Mouse (Mus musculus) forebrain, embryonic 14.5 days (tissue): ENCODE results near the gene Six1. TPM values are rescaled to one million over a fixed set of nuclear protein-coding genes. Genes with fewer than 3 reads are reported as not detected.

ENCODE experiments used
- ATAC-seq: fragments of 200-750 bp; cut with Nextera tagmentation; 2 replicates; pipeline ENCODE4 v1.8.0; 2017; ENCODE audit warnings: mild to moderate bottlenecking, moderate library complexity
- DNase-seq: peaks from one replicate; pipeline ENCODE4 v3.0.0-alpha.2; 2015; ENCODE audit warnings: low spot score
- H3K27ac ChIP-seq: fragments of 300-500 bp; sonication (generic); 2 replicates; pipeline ENCODE4 v1.5.1; 2014; ENCODE audit warnings: low read depth, mild to moderate bottlenecking, control low read depth, low read length, moderate library complexity
- H3K27me3 ChIP-seq: fragments of 300-500 bp; sonication (generic); replicated peaks from 2 replicates; pipeline ENCODE4 v1.6.1; 2014; ENCODE audit warnings: low read length, control low read depth, mixed read lengths; ENCODE audit not compliant: control insufficient read depth, insufficient read depth
- H3K36me3 ChIP-seq: fragments of 300-500 bp; sonication (generic); 2 replicates; pipeline ENCODE4 v1.6.1; 2014; ENCODE audit warnings: low read length, control low read depth; ENCODE audit not compliant: control insufficient read depth, insufficient read depth
- H3K4me1 ChIP-seq: fragments of 300-500 bp; sonication (generic); 2 replicates; pipeline ENCODE4 v1.6.1; 2014; ENCODE audit warnings: antibody characterized with exemption, low read length, control low read depth; ENCODE audit not compliant: control insufficient read depth, insufficient read depth
- H3K4me2 ChIP-seq: fragments of 300-500 bp; sonication (generic); 2 replicates; pipeline ENCODE4 v1.6.1; 2014; ENCODE audit warnings: mild to moderate bottlenecking, control low read depth, low read length
- H3K4me3 ChIP-seq: fragments of 300-500 bp; sonication (generic); 2 replicates; pipeline ENCODE4 v1.5.1; 2014; ENCODE audit warnings: low read depth, low read length, control low read depth
- H3K9ac ChIP-seq: fragments of 300-500 bp; sonication (generic); 2 replicates; pipeline ENCODE4 v1.6.1; 2014; ENCODE audit warnings: mild to moderate bottlenecking, low read length, control low read depth, moderate library complexity
- H3K9me3 ChIP-seq: fragments of 300-500 bp; sonication (generic); replicated peaks from 2 replicates; pipeline ENCODE4 v1.6.1; 2016; ENCODE audit warnings: low read length, control low read depth, mixed read lengths; ENCODE audit not compliant: control insufficient read depth
- WGBS: fragments of 180-500 bp; shearing (Covaris S2); extraction: QIAGEN DNeasy Blood & Tissue Kit; methylation state at CpG from one replicate; pipeline ENCODE4 v1.1.7; 2014; 5-methylcytosine and 5-hydroxymethylcytosine counted together
- polyA plus RNA-seq: library from polyadenylated mRNA; unstranded; fragments of >200 nt; fragmentation: Nextera tagmentation; extraction: Ambion mirVana; gene quantifications from 2 replicates; pipeline ENCODE4 v1.2.1, GENCODE M21; 2014

The Six1 gene
- polyA plus RNA-seq, 1 experiment from 2014 or later: 0.36 TPM

DNA sequence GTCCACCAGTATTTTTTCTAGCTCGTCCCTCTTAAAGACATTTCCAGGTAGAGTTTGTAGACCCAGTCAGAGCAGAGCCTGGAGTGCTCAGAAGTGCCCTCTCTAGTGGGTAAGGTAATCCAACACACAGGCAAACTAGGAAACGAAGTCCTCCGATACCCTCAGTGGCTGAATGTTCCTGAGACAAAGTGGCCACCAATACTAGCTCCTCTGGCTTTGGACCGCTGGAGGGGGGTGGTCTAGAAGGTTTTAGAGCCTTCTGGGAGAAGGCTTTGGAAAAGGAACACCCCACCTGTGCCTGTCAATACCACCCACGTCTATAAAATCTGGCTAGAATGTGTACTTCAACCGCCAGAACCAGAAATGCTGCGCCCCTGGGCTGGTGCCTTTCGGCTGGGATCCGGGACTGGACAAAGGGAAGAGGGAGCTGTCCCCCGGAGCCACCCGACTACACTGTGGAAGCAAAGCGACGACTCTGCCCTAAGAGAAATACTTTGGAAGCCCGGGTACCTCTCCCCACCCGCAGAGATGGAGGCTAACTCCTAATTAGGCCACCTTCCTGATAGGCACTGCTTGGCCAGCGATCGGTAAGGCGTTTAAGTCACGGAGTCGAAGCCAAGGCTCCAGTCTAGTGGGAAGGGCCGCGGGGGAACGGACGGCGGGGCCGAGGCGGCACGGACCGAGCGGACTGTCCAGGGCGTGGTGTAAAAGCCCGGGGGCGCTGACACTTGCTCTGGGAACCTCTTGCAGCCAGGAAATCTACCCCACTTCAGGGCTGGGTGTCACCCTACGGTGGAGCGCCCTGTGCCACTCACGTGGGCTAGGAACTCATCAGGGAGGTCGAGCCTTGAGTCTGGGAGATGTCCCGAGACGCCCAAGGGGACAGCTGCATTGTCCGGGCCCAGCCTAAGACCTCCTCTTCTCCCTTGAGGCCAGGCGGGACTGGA, 14.4 kb downstream of the Six1 start:
- Histone ChIP-seq H3K36me3 (no peaks in the 10 kb centered on the region), H3K27me3 (peaks cover 89% of the 10 kb centered on the region), H3K4me3 (no peak overlapping the region), H3K4me2 (no peak overlapping the region), H3K9me3 (no peaks in the 10 kb centered on the region), H3K4me1 (no peaks in the 10 kb centered on the region), H3K27ac (no peak overlapping the region), H3K9ac (no peak overlapping the region)
- ATAC-seq (no peak), DNase-seq (no peak)
- 2% methylated on average over 41 of the region's 41 CpGs for WGBS

DNA sequence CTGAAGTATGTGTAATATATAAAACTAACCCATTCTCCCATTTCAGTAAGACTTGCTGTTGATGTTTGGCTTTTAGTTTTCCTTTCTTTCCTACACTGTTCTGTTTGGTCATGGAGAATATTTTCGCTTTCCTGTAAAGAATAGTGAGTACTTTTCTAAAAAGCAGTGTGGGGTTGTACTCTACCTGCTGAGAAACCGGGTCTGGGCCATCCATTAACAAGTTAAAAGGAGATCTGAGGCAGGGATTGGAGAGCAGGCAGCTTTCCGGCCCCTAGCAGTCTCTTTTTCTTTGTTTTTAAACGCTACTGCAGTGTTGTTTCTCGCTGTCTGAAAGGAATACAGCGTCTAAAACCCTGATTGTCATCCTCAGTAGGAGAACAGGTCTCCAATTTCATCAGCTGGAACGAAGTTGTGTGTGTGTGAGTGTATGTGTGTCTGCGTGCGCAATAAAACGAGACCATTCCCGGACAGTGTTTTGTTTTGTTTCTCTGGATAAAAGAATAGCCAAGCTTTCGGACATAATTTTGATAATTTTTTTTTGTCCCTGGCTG, 15.2 kb downstream of the Six1 start:
- Histone ChIP-seq H3K9me3 (no peaks in the 10 kb centered on the region), H3K27ac (no peak overlapping the region), H3K4me1 (no peaks in the 10 kb centered on the region), H3K4me3 (no peak overlapping the region), H3K9ac (no peak overlapping the region), H3K4me2 (no peak overlapping the region), H3K36me3 (no peaks in the 10 kb centered on the region), H3K27me3 (peaks cover 86% of the 10 kb centered on the region)
- WGBS: under 1% methylated on average over 12 of the region's 12 CpGs
- ATAC-seq (no peak), DNase-seq (no peak)

DNA sequence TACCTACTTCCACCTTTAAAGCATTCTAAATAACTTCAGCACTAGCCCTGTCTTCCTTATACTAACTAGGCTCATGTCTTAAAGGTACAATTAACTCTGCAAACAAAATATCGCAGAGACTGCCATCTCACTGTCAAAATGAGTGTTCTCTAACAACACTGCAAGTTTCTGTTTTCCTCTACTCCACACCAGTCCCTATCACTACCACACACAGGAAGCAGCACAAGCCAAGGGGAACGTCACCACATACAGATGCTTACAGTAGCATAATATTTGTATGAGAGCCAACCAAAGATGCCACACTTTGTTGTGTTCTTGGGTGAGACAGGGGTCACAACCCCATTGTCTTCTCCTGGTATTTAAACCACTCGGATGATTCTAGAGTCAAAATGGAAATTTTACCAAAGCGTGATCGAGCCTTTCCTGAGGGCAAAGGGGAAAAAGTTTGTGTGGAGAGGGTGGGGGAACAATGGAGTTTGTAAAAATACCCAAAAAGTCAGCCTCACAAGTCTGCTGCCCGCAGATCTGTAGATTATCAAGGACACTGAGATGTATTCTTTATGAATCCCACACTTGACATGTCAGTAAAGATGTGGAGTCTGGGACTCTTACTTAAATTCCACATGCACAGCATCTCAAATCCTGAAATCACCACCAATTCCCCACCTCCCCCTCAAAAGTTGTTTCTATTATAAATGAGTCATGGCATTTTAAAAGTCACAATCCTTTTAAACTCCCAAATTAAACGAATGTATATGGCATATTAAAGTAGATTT, 16.1 kb downstream of the Six1 start:
- Histone ChIP-seq H3K4me1 (no peaks in the 10 kb centered on the region), H3K4me3 (no peak overlapping the region), H3K9ac (no peak overlapping the region), H3K9me3 (no peaks in the 10 kb centered on the region), H3K4me2 (no peak overlapping the region), H3K36me3 (no peaks in the 10 kb centered on the region), H3K27me3 (peaks cover 87% of the 10 kb centered on the region), H3K27ac (no peak overlapping the region)
- no peak for ATAC-seq
- WGBS: 4% methylated on average over 7 of the region's 7 CpGs
- no peak for DNase-seq

DNA sequence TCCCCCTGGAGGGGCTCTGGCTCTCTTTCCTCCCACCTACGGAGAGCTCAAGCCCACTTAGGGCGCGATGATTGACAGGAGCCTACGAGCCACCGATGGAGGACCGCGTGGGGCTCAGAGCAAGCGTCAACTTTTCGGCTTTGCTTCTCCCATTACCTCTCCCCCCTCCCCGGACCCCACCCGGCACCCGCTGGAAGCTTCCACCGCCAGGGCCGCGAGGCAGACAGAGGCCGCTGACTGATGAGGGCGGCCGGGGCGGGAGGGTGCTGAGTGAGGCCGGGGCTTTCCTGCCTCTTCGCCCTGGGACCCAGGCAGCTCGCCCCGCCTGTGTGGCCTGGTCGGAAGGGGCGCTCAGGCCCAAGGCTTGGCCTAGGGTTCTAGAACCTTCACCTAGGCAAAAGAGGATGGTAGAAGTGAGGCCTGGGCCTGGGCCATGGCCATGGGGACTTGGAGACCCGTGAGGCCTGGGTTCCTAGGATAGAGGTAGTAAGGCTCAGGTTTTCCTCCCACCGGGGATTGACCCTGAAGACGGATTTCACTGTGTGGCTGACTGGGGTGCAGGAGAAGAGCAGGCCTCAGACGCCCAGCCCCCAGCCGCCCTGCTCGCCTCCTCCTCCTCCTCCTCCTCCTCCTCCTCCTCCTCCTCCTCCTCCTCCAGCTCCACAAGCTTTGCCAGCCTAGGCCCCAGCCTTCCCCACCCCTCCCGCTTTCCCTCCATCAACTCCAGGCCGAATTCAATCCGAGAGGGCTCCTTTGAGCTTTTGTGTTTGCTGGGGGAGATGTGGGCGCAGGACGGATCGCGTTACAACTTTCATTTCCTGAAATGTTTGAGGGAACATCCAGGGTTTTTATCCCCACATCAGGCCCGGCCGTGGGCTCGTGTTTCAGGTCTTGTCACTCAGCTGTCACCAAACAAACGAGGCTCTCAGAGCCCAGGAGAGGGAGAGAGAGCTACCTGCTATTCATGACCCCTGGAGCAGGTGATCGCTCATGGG, 18.5 kb downstream of the Six1 start:
- Histone ChIP-seq H3K9me3 (no peaks in the 10 kb centered on the region), H3K27ac (no peak overlapping the region), H3K4me2 (no peak overlapping the region), H3K4me1 (no peaks in the 10 kb centered on the region), H3K27me3 (peaks cover 70% of the 10 kb centered on the region), H3K36me3 (no peaks in the 10 kb centered on the region), H3K4me3 (0 out of 2 replicates have a peak overlapping the region, but pooled peaks have one; percentile 1), H3K9ac (no peak overlapping the region)
- DNase-seq (no peak), ATAC-seq (no peak)
- WGBS: 2% methylated on average over 37 of the region's 43 CpGs

DNA sequence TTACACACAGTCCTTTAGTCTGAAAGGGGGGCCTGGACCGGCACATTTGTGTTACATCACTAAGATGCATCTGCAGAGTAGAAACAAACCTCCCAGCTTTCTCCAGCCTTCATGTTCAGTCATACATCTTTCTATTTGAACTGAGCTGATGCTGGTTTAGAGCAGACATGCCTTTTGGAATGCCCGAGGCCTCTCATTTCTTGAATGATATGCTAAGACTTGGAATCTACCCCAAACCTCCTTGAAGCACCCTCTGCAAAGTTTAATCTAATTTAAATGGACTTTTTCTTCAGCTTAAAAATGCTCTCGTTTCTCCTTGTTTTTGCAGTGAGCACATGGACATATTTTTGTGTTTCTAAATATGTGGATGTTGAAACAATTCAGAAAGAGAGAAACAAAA, 21.0 kb downstream of the Six1 start:
- H3K9me3 ChIP-seq: no peaks in the 10 kb centered on the region
- WGBS: 78% methylated on average over 3 of the region's 3 CpGs

DNA sequence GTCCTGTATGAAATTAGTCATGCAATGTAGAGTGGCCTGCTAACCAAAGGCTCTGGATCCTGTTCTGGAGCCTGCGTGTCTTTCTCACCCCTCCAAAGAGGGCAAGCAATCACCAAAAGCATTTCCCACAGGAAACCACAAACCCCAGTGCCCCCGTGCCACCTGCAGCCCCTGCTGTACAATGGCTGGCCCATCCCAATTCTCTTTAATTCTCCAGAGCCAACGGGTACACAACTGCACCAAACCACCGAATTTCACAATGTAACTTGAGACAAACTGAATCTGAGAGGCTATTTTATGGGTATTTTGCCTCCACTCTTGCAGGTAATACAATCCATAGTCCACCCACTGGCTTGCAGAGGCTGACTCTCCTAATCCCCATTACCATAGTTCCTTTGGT, 22.4 kb downstream of the Six1 start:
- ATAC-seq (no peak), DNase-seq (no peak)
- Histone ChIP-seq H3K27ac (no peak overlapping the region), H3K9ac (no peak overlapping the region), H3K4me2 (no peak overlapping the region), H3K4me3 (no peak overlapping the region), H3K9me3 (no peaks in the 10 kb centered on the region), H3K36me3 (no peaks in the 10 kb centered on the region), H3K27me3 (peaks cover 36% of the 10 kb centered on the region), H3K4me1 (no peaks in the 10 kb centered on the region)
- 67% methylated on average over 4 of the region's 4 CpGs for WGBS

More for the DNA sequence above, 21.0 kb downstream of the Six1 start:
- DNase-seq: no peak
- ATAC-seq: no peak
- no peak overlapping the region for H3K27ac ChIP-seq
- H3K36me3 ChIP-seq: no peaks in the 10 kb centered on the region
- no peaks in the 10 kb centered on the region for H3K4me1 ChIP-seq
- H3K4me3 ChIP-seq: no peak overlapping the region
- peaks cover 47% of the 10 kb centered on the region for H3K27me3 ChIP-seq
- no peak overlapping the region for H3K9ac ChIP-seq
- H3K4me2 ChIP-seq: no peak overlapping the region

DNA sequence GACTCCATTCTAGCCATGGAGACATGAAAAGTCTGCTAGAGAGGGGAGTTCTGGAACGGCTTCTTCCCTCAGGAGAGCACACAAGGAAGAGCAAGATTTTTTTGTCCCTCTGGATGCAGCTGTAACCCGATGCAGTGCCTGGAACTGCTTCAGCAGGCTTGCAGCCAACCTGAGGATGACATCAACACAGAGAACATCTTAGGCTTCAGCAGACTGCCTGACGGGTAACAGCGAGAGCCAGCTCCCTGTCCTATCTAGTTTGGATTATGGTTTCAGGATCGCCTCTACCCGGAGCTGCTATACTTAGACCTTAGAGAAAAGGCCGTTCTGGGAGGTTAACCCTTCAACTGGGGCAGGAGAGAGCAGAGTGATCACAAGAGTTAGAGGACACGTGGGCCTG, 28.2 kb downstream of the Six1 start:
- ATAC-seq: no peak
- Histone ChIP-seq H3K4me3 (no peak overlapping the region), H3K27me3 (no peaks in the 10 kb centered on the region), H3K9me3 (no peaks in the 10 kb centered on the region), H3K4me1 (no peaks in the 10 kb centered on the region), H3K27ac (no peak overlapping the region), H3K4me2 (no peak overlapping the region), H3K9ac (no peak overlapping the region), H3K36me3 (no peaks in the 10 kb centered on the region)
- 77% methylated on average over 8 of the region's 8 CpGs for WGBS
- no peak for DNase-seq

DNA sequence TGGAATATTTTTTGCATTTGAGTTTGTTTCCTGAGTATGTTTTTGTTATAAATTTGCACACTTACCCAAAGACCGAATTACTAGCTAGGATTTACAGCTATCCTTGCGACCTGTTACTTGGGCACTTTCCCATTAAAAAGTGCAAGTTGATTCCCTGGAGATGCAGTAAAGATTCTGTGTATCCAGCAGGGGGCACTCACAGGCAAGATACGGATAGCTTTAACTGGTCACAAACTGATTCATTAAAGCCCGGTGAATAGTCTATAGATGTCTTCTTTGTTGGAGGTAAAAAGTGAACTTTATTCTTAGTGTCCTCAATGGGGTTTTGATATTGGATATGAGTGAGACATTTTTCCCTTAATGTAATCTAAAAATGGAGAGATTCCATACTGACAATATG, 32.7 kb downstream of the Six1 start:
- Histone ChIP-seq H3K27me3 (no peaks in the 10 kb centered on the region), H3K27ac (no peak overlapping the region), H3K36me3 (no peaks in the 10 kb centered on the region), H3K9me3 (no peaks in the 10 kb centered on the region), H3K4me1 (no peaks in the 10 kb centered on the region), H3K4me3 (no peak overlapping the region), H3K9ac (no peak overlapping the region), H3K4me2 (no peak overlapping the region)
- ATAC-seq (peak; percentile 46; the same call in 1 of the 2 replicates), DNase-seq (peak; percentile 86)
- 6% methylated on average over 4 of the region's 4 CpGs for WGBS
